Mouse (Mus musculus) CH12.LX (cell line): ENCODE data around the gene Fam71b. TPM values are rescaled to one million over a fixed set of nuclear protein-coding genes. Genes with fewer than 3 reads are reported as not detected.

Source experiments
- DNase-seq: peaks from one replicate; pipeline ENCODE4 v3.0.0-alpha.2; 2013; ENCODE audit errors: extremely low read depth
- H3K27ac ChIP-seq: 2 replicates; pipeline ENCODE4 v1.5.1; 2012; ENCODE audit warnings: low read depth, mild to moderate bottlenecking, control low read depth, moderate library complexity; ENCODE audit not compliant: insufficient read depth
- H3K27me3 ChIP-seq: replicated peaks from 2 replicates; pipeline ENCODE3; 2012; ENCODE audit warnings: inconsistent platforms
- H3K36me3 ChIP-seq, 2 experiments: replicated peaks in 1 of 2; 2 replicates each; pipeline versions ENCODE3 to v1.6.1; 2012; ENCODE audit warnings: inconsistent platforms in 1 of 2, low read length in 1 of 2, mild to moderate bottlenecking in 1 of 2, mixed read lengths in 1 of 2, moderate library complexity in 1 of 2; ENCODE audit not compliant: control insufficient read depth in 1 of 2, insufficient read depth in 1 of 2
- H3K4me1 ChIP-seq, 2 experiments: 2 replicates each; pipeline ENCODE4 v1.6.1; 2012; ENCODE audit warnings: inconsistent platforms in 1 of 2, moderate library complexity in 1 of 2; ENCODE audit not compliant: insufficient read depth in 2 of 2, control insufficient read depth in 1 of 2
- H3K4me2 ChIP-seq: 2 replicates; pipeline ENCODE4 v1.6.1; 2012; ENCODE audit warnings: low read depth, mild to moderate bottlenecking, control low read depth; ENCODE audit not compliant: poor library complexity, insufficient read depth, severe bottlenecking
- H3K4me3 ChIP-seq, 3 experiments: fragments of 150-350 bp in 1 of 3; sonication (generic) in 1 of 3; replicated peaks in 1 of 3; 2 replicates each; pipeline versions ENCODE3 to v1.5.1; 2011 to 2012; ENCODE audit warnings: low read depth in 2 of 3, low read length in 2 of 3, mild to moderate bottlenecking in 2 of 3, moderate library complexity in 2 of 3, control low read depth in 1 of 3, improper control_type of control experiment in 1 of 3, inconsistent platforms in 1 of 3, mixed read lengths in 1 of 3; ENCODE audit not compliant: poor library complexity in 1 of 3
- H3K79me2 ChIP-seq: replicated peaks from 2 replicates; pipeline ENCODE4 v1.6.1; 2012; ENCODE audit warnings: mild to moderate bottlenecking, moderate library complexity; ENCODE audit not compliant: control insufficient read depth, poor library complexity, insufficient read depth, severe bottlenecking; ENCODE audit errors: extremely low read depth
- H3K9ac ChIP-seq: 2 replicates; pipeline ENCODE4 v1.6.1; 2012; ENCODE audit warnings: low read depth, mild to moderate bottlenecking, control low read depth, moderate library complexity; ENCODE audit not compliant: insufficient read depth
- H3K9me3 ChIP-seq: replicated peaks from 2 replicates; pipeline ENCODE3; 2012; ENCODE audit warnings: low read length, inconsistent platforms, mixed read lengths
- BHLHE40 ChIP-seq: IDR thresholded peaks from 2 replicates; pipeline ENCODE4 v1.6.1; 2011; ENCODE audit warnings: mild to moderate bottlenecking, low read depth, low read length, improper control_type of control experiment
- CHD2 ChIP-seq: IDR thresholded peaks from 2 replicates; pipeline ENCODE4 v1.6.1; 2011; ENCODE audit warnings: low read length, improper control_type of control experiment
- EP300 ChIP-seq: IDR thresholded peaks from 2 replicates; pipeline ENCODE4 v1.6.1; 2011; ENCODE audit warnings: low read length, improper control_type of control experiment
- IRF4 ChIP-seq: IDR thresholded peaks from 2 replicates; pipeline ENCODE4 v1.6.1; 2014; ENCODE audit warnings: low read depth, mild to moderate bottlenecking, inconsistent platforms, low read length, improper control_type of control experiment
- JUN ChIP-seq: IDR thresholded peaks from 2 replicates; pipeline ENCODE4 v1.6.1; 2011; ENCODE audit warnings: low read depth, mild to moderate bottlenecking, low read length, improper control_type of control experiment, moderate library complexity; ENCODE audit not compliant: insufficient read depth
- MAFK ChIP-seq: IDR thresholded peaks from 2 replicates; pipeline ENCODE4 v1.6.1; 2011; ENCODE audit warnings: low read length, improper control_type of control experiment; ENCODE audit not compliant: insufficient replicate concordance
- MAX ChIP-seq: IDR thresholded peaks from 2 replicates; pipeline ENCODE4 v1.6.1; 2011; ENCODE audit warnings: low read length, improper control_type of control experiment
- MAZ ChIP-seq: IDR thresholded peaks from 2 replicates; pipeline ENCODE4 v1.6.1; 2012; ENCODE audit warnings: low read depth, mild to moderate bottlenecking, inconsistent platforms, low read length, improper control_type of control experiment, moderate library complexity
- MXI1 ChIP-seq: IDR thresholded peaks from 2 replicates; pipeline ENCODE4 v1.6.1; 2011; ENCODE audit warnings: mild to moderate bottlenecking, low read depth, low read length, improper control_type of control experiment
- NELFE ChIP-seq: IDR thresholded peaks from 2 replicates; pipeline ENCODE4 v1.6.1; 2011; ENCODE audit warnings: low read depth, low read length, improper control_type of control experiment
- RAD21 ChIP-seq: IDR thresholded peaks from 2 replicates; pipeline ENCODE4 v1.6.1; 2011; ENCODE audit warnings: low read depth, mild to moderate bottlenecking, low read length, improper control_type of control experiment, moderate library complexity
- RCOR1 ChIP-seq: conservative IDR thresholded peaks from 2 replicates; pipeline ENCODE4 v1.6.1; 2012; ENCODE audit warnings: low read depth, mild to moderate bottlenecking, inconsistent platforms, low read length, improper control_type of control experiment
- TBP ChIP-seq: conservative IDR thresholded peaks from 2 replicates; pipeline ENCODE4 v1.6.1; 2011; ENCODE audit warnings: low read depth, low read length, improper control_type of control experiment
- UBTF ChIP-seq: IDR thresholded peaks from 2 replicates; pipeline ENCODE4 v1.6.1; 2012; ENCODE audit warnings: low read depth, mild to moderate bottlenecking, inconsistent platforms, low read length, improper control_type of control experiment, moderate library complexity
- ZMIZ1 ChIP-seq: IDR thresholded peaks from 2 replicates; pipeline ENCODE4 v1.6.1; 2012; ENCODE audit warnings: low read depth, mild to moderate bottlenecking, inconsistent platforms, low read length, improper control_type of control experiment
- dilution Hi-C: fragments of 300-500 bp; cut with MboI; formaldehyde crosslinking; loops from 2 replicates; pipeline ENCODE4 v1.14.3; 2020; ENCODE audit warnings: low sequenced_read_pairs; ENCODE audit not compliant: extremely low pct_unique_long_range_greater_than_20kb, extremely low pct_ligation_motif_present
- in situ Hi-C: fragments of 300-500 bp; cut with MboI; formaldehyde crosslinking; loops from 3 replicates; pipeline ENCODE4 v1.14.3; 2019; ENCODE audit warnings: low sequenced_read_pairs, low pct_ligation_motif_present, low pct_unique_long_range_greater_than_20kb, mixed read lengths
- polyA plus RNA-seq: library from polyadenylated mRNA; unstranded; fragments of >175 nt; gene quantifications from 2 replicates; pipeline ENCODE4 v1.2.1, GENCODE M21; 2012; ENCODE audit warnings: low read depth; ENCODE audit not compliant: insufficient read length
- total RNA-seq, 2 experiments: library from RNA; depleted of rRNA; stranded (reverse); fragments of 300-350 nt in 1 of 2; fragments of >200 nt in 1 of 2; gene quantifications; 2 replicates each; pipeline ENCODE4 v1.2.3; 2012 to 2014

The Fam71b gene
- total and polyA plus RNA-seq, 3 experiments: 0.46 to 2.6 (median 2.4) TPM

GRCm38 (mm10) chr11:46439005-46439543, 42.7 kb downstream of the Fam71b start:
- H3K79me2 ChIP-seq: peaks cover 41% of the 10 kb centered on the region
- no peaks in the 10 kb centered on the region for H3K9me3 ChIP-seq
- peak overlapping the region; percentile 57; the same call in 1 of the 2 replicates for H3K4me2 ChIP-seq
- no peak for DNase-seq
- peaks cover 2 to 74% of the 10 kb centered on the region in 2 experiments; a peak in 3 of 4 replicates for H3K4me1 ChIP-seq
- H3K36me3 ChIP-seq: peaks cover 22 to 58% of the 10 kb centered on the region in 2 experiments
- in situ Hi-C loops (loop anchor here (5.0 kb wide), 2 partner anchors 52 to 132 kb away; partner anchors contain the start of gene Itk), dilution Hi-C loops (no loop called here)
- no peaks in the 10 kb centered on the region for H3K27me3 ChIP-seq
- H3K9ac ChIP-seq: peak overlapping the region; percentile 39; the same call in 1 of the 2 replicates
- TF ChIP-seq NELFE (no peak), BHLHE40 (no peak), ZMIZ1 (no peak), MXI1 (no peak), JUN (no peak), MAZ (no peak), IRF4 (no peak), CHD2 (no peak), EP300 (no peak), TBP (no peak), UBTF (no peak), RCOR1 (no peak), MAFK (no peak), MAX (no peak)
- no peak overlapping the region for H3K27ac ChIP-seq
- no peak overlapping the region for H3K4me3 ChIP-seq

DNA sequence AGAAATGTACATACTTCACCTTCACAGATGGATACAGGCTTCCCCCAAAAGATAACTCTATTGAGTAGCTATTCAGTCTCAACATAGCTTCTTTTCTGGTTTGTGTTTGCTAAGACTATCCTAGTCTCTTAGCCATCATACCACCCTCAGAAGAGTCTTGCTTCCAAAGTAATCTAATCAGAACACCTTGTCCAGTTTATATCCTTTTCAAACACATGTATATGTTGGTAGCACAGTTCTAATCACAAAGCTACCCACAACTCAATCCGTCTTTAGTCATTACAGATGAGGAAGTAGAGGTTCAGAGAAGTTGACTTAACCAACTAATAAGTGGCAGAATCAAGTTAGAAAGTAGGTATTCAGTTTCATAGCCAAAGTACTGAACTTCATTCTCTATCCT, 45.4 kb downstream of the Fam71b start:
- H3K79me2 ChIP-seq: peaks cover 41% of the 10 kb centered on the region
- no peak overlapping the region for H3K4me2 ChIP-seq
- in situ Hi-C loops (loop anchor here (10.0 kb wide), 1 partner anchor 293 kb away; the partner anchor contains the start of gene Havcr1), dilution Hi-C loops (no loop called here)
- H3K27ac ChIP-seq: no peak overlapping the region
- H3K9ac ChIP-seq: no peak overlapping the region
- H3K9me3 ChIP-seq: no peaks in the 10 kb centered on the region
- peaks cover 2 to 63% of the 10 kb centered on the region in 2 experiments; a peak in 3 of 4 replicates for H3K4me1 ChIP-seq
- H3K4me3 ChIP-seq: no peak overlapping the region
- DNase-seq: no peak
- peaks cover 22 to 62% of the 10 kb centered on the region in 2 experiments for H3K36me3 ChIP-seq
- H3K27me3 ChIP-seq: no peaks in the 10 kb centered on the region
- 0 out of 2 replicates have a peak, but pooled peaks have one; percentile 38 for TF ChIP-seq ZMIZ1
- TF ChIP-seq EP300: peak; percentile 42
- no peak for TF ChIP-seq RAD21
